Mouse (Mus musculus) G1E (cell line): Measurements from ENCODE around the gene Gm5800. TPM values are rescaled to one million over a fixed set of nuclear protein-coding genes. Genes with fewer than 3 reads are reported as not detected.
"Not testable (repeated sequence)": the region's sequence is repeated elsewhere in the genome, so short reads cannot be mapped to it uniquely, and the experiment has no call there.

ENCODE experiments used
- ATAC-seq: 2 replicates; pipeline ENCODE4 v1.8.0; 2016; ENCODE audit warnings: mild to moderate bottlenecking; ENCODE audit not compliant: insufficient number of reproducible peaks, poor library complexity, low FRiP score, severe bottlenecking; ENCODE audit errors: extremely low read depth
- DNase-seq: peaks from one replicate; pipeline ENCODE4 v3.0.0; 2012; ENCODE audit warnings: low spot score
- H3K27me3 ChIP-seq: 2 replicates; pipeline ENCODE4 v1.6.1; 2012; ENCODE audit warnings: mild to moderate bottlenecking, low read length, inconsistent platforms; ENCODE audit not compliant: insufficient read depth
- H3K36me3 ChIP-seq: replicated peaks from 2 replicates; pipeline ENCODE3; 2012; ENCODE audit warnings: mild to moderate bottlenecking, inconsistent platforms
- H3K4me1 ChIP-seq: 2 replicates; pipeline ENCODE4 v1.6.1; 2012; ENCODE audit warnings: low read depth, low read length, inconsistent platforms, mixed read lengths; ENCODE audit not compliant: insufficient read depth
- H3K4me3 ChIP-seq: 2 replicates; pipeline ENCODE4 v1.5.1; 2012; ENCODE audit warnings: low read depth, mild to moderate bottlenecking, inconsistent platforms, low read length, moderate library complexity, mixed read lengths
- H3K9me3 ChIP-seq: replicated peaks from 2 replicates; pipeline ENCODE4 v1.6.1; 2012; ENCODE audit warnings: inconsistent platforms
- CTCF ChIP-seq: IDR thresholded peaks from 2 replicates; pipeline ENCODE4 v1.5.1; 2012; ENCODE audit warnings: low read depth, low read length, inconsistent platforms, mixed read lengths
- GATA1 ChIP-seq: IDR thresholded peaks from 2 replicates; pipeline ENCODE4 v1.6.1; 2012; ENCODE audit warnings: borderline replicate concordance, low read length, inconsistent platforms, mixed read lengths
- GATA2 ChIP-seq: IDR thresholded peaks from 2 replicates; pipeline ENCODE4 v1.6.1; 2012; ENCODE audit warnings: low read depth, low read length, inconsistent platforms, borderline replicate concordance
- POLR2AphosphoS5 ChIP-seq: IDR thresholded peaks from 2 replicates; pipeline ENCODE4 v1.6.1; 2012; ENCODE audit warnings: low read depth, low read length, inconsistent platforms; ENCODE audit not compliant: insufficient replicate concordance
- TAL1 ChIP-seq: conservative IDR thresholded peaks from 2 replicates; pipeline ENCODE4 v1.6.1; 2012; ENCODE audit warnings: low read depth, low read length, inconsistent platforms, mixed read lengths
- polyA plus RNA-seq: library from polyadenylated mRNA; stranded (reverse); fragments of >175 nt; gene quantifications from 2 replicates; pipeline ENCODE4 v1.2.3, GENCODE M21; 2012
- total RNA-seq, 2 experiments: library from RNA; stranded (forward) in 1 of 2; stranded (reverse) in 1 of 2; fragments of 200-1000 nt in 1 of 2; fragments of >200 nt in 1 of 2; fragmentation: Nextera tagmentation in 1 of 2; gene quantifications; 2 replicates each; pipeline ENCODE4 v1.2.3; 2014 to 2017

Gm5800 gene
- total and polyA plus RNA-seq, 3 experiments: not detected

DNA sequence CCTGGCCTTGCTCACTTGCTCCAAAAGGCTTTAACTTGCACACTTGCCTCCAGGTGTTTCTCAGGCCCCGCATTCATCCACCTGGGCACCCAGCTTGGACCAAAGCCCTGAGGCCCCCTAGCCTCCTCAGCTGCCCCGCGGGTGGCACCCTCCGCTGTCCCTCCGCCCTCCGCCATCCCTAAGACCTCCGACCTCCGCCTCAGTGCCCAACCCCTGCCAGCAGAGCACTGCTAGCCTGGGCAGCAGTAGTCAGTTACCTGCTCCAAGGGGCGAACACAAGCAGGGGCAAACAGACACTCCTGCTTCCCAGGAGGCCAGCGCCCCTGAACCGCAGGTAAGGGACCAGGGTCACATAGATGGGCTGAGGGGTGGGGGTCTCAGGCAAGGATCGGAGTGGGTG, 21.0 kb upstream of the Gm5800 start:
- Histone ChIP-seq H3K36me3 (no peaks in the 10 kb centered on the region), H3K4me1 (no peaks in the 10 kb centered on the region), H3K9me3 (no peaks in the 10 kb centered on the region), H3K27me3 (no peaks in the 10 kb centered on the region), H3K4me3 (no peak overlapping the region)
- ATAC-seq (no peak), DNase-seq (no peak)
- TF ChIP-seq TAL1 (no peak), GATA2 (no peak), POLR2AphosphoS5 (no peak), CTCF (no peak), GATA1 (no peak)

GRCm38 (mm10) chr14:51695368-51695767, 21.6 kb downstream of the Gm5800 start, which contains the start of gene Gm17079:
Gm17079 (minus strand) TSS chr14:51695468.
- not testable (repeated sequence) for H3K4me1 ChIP-seq, ATAC-seq, H3K36me3 ChIP-seq, DNase-seq, H3K9me3 ChIP-seq, H3K4me3 ChIP-seq, H3K27me3 ChIP-seq

GRCm38 (mm10) chr14:51677269-51677668, 39.7 kb downstream of the Gm5800 start:
- no peak for TF ChIP-seq GATA2
- no peak for TF ChIP-seq TAL1
- no peak for TF ChIP-seq GATA1
- TF ChIP-seq POLR2AphosphoS5: no peak
- TF ChIP-seq CTCF: no peak

More at GRCm38 (mm10) chr14:51677269-51677668, 39.7 kb downstream of the Gm5800 start:
- no peak overlapping the region for H3K4me3 ChIP-seq
- DNase-seq: no peak
- no peak for ATAC-seq
- no peaks in the 10 kb centered on the region for H3K36me3 ChIP-seq
- H3K27me3 ChIP-seq: no peaks in the 10 kb centered on the region
- no peaks in the 10 kb centered on the region for H3K4me1 ChIP-seq
- H3K9me3 ChIP-seq: no peaks in the 10 kb centered on the region

Other genes starting within 250 kb of the Gm5800 start
- gene Gm5622, start 164.4 kb downstream of the Gm5800 start, total RNA-seq (2014; fragmentation: Nextera tagmentation): 3.8 and 6.8 TPM in 2 replicates
- gene Gm5622, start 164.4 kb downstream of the Gm5800 start, total RNA-seq (2017): 5.0 and 5.2 TPM in 2 replicates
- 0.06 and 0.29 TPM in 2 replicates for gene Gm5622, start 164.4 kb downstream of the Gm5800 start, polyA plus RNA-seq
- gene Gm17175, start 143.1 kb downstream of the Gm5800 start, total RNA-seq (2014; fragmentation: Nextera tagmentation): not detected in 2 replicates
- not detected in 2 replicates for gene Gm17175, start 143.1 kb downstream of the Gm5800 start, total RNA-seq (2017)
- not detected in 2 replicates for gene Gm17175, start 143.1 kb downstream of the Gm5800 start, polyA plus RNA-seq
- not detected in 2 replicates for gene Gm17174, start 125.0 kb downstream of the Gm5800 start, total RNA-seq (2014; fragmentation: Nextera tagmentation)
- gene Gm17174, start 125.0 kb downstream of the Gm5800 start, total RNA-seq (2017): not detected in 2 replicates
- not detected in 2 replicates for gene Gm17174, start 125.0 kb downstream of the Gm5800 start, polyA plus RNA-seq
- gene Gm17078, start 105.9 kb downstream of the Gm5800 start, total RNA-seq (2014; fragmentation: Nextera tagmentation): not detected in 2 replicates
- gene Gm17078, start 105.9 kb downstream of the Gm5800 start, total RNA-seq (2017): not detected in 2 replicates
- gene Gm17078, start 105.9 kb downstream of the Gm5800 start, polyA plus RNA-seq: not detected in 2 replicates
- gene Gm4181, start 81.5 kb downstream of the Gm5800 start, total RNA-seq (2014; fragmentation: Nextera tagmentation): not detected in 2 replicates
- gene Gm4181, start 81.5 kb downstream of the Gm5800 start, total RNA-seq (2017): not detected in 2 replicates
- gene Gm4181, start 81.5 kb downstream of the Gm5800 start, polyA plus RNA-seq: not detected in 2 replicates
- not detected in 2 replicates for gene Gm17079, start 21.7 kb downstream of the Gm5800 start, total RNA-seq (2014; fragmentation: Nextera tagmentation)
- 0.27 TPM in 1 of 2 replicates, not detected in the other for gene Gm17079, start 21.7 kb downstream of the Gm5800 start, total RNA-seq (2017)
- gene Gm17079, start 21.7 kb downstream of the Gm5800 start, polyA plus RNA-seq: not detected in 2 replicates
- not detected in 2 replicates for gene Ang4, start 56.4 kb upstream of the Gm5800 start, total RNA-seq (2014; fragmentation: Nextera tagmentation)
- 0.27 TPM in 1 of 2 replicates, not detected in the other for gene Ang4, start 56.4 kb upstream of the Gm5800 start, total RNA-seq (2017)
- not detected in 2 replicates for gene Ang4, start 56.4 kb upstream of the Gm5800 start, polyA plus RNA-seq
- not detected in 2 replicates for gene AY358078, start 82.9 kb upstream of the Gm5800 start, total RNA-seq (2014; fragmentation: Nextera tagmentation)
- not detected in 2 replicates for gene AY358078, start 82.9 kb upstream of the Gm5800 start, total RNA-seq (2017)
- not detected in 2 replicates for gene AY358078, start 82.9 kb upstream of the Gm5800 start, polyA plus RNA-seq
- not detected in 2 replicates for gene Ear6, start 136.5 kb upstream of the Gm5800 start, total RNA-seq (2014; fragmentation: Nextera tagmentation)
- 0.12 TPM in 1 of 2 replicates, not detected in the other for gene Ear6, start 136.5 kb upstream of the Gm5800 start, total RNA-seq (2017)
- not detected in 2 replicates for gene Ear6, start 136.5 kb upstream of the Gm5800 start, polyA plus RNA-seq
- gene Mettl17, start 167.7 kb upstream of the Gm5800 start, total RNA-seq (2014; fragmentation: Nextera tagmentation): 29.3 and 36.9 TPM in 2 replicates
- gene Mettl17, start 167.7 kb upstream of the Gm5800 start, total RNA-seq (2017): 20.6 and 23.2 TPM in 2 replicates
- gene Mettl17, start 167.7 kb upstream of the Gm5800 start, polyA plus RNA-seq: 11.7 and 19.5 TPM in 2 replicates
- gene Slc39a2, start 175.7 kb upstream of the Gm5800 start, total RNA-seq (2014; fragmentation: Nextera tagmentation): 0.29 TPM in 1 of 2 replicates, not detected in the other
- 0.29 and 0.38 TPM in 2 replicates for gene Slc39a2, start 175.7 kb upstream of the Gm5800 start, total RNA-seq (2017)
- gene Slc39a2, start 175.7 kb upstream of the Gm5800 start, polyA plus RNA-seq: 0.02 TPM in 2 replicates
- gene Ndrg2, start 197.0 kb upstream of the Gm5800 start, total RNA-seq (2014; fragmentation: Nextera tagmentation): not detected in 2 replicates
- gene Ndrg2, start 197.0 kb upstream of the Gm5800 start, total RNA-seq (2017): 0.05 TPM in 1 of 2 replicates, not detected in the other
- gene Ndrg2, start 197.0 kb upstream of the Gm5800 start, polyA plus RNA-seq: 0.24 TPM in 1 of 2 replicates, not detected in the other
- gene Tppp2, start 201.2 kb upstream of the Gm5800 start, total RNA-seq (2014; fragmentation: Nextera tagmentation): not detected in 2 replicates
- gene Tppp2, start 201.2 kb upstream of the Gm5800 start, total RNA-seq (2017): not detected in 2 replicates
- not detected in 2 replicates for gene Tppp2, start 201.2 kb upstream of the Gm5800 start, polyA plus RNA-seq
- not detected in 2 replicates for gene Rnase13, start 205.6 kb upstream of the Gm5800 start, total RNA-seq (2014; fragmentation: Nextera tagmentation)
- gene Rnase13, start 205.6 kb upstream of the Gm5800 start, total RNA-seq (2017): not detected in 2 replicates
- gene Rnase13, start 205.6 kb upstream of the Gm5800 start, polyA plus RNA-seq: not detected in 2 replicates